Mouse (Mus musculus) ovary, postnatal 10 days (tissue): ENCODE measurements around the gene Olfr49.

ENCODE experiments used
- DNase-seq: peaks from one replicate; pipeline ENCODE4 v3.0.0; 2022; ENCODE audit warnings: low spot score

The Olfr49 gene

GRCm38 (mm10) chr14:54261386-54261785 lies 23.4 kb downstream of the Olfr49 start:
- no peak for DNase-seq

- no peak for DNase-seq
Observed at GRCm38 (mm10) chr14:54260196-54260595, 24.5 kb downstream of the Olfr49 start.

DNA sequence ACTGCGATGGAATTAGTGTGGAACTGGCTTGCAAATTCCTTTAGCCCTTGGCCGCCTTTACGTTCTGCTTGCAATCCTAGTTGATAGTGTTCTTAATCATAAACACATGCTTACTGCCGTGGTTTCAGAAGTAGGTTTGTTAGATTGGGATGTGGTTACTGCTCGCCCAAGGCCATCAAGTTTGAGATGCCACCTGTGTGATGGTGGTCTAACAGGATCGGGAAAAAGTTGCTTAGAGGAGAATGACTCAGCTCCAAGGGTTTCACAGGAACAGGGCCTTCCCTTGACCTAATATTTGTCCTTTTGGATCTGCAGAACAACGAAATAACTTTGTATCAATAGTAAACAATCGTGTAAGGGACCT lies 25.0 kb downstream of the Olfr49 start:
- no peak for DNase-seq

GRCm38 (mm10) chr14:54259003-54259721 lies 25.6 kb downstream of the Olfr49 start:
- peak; percentile 82 for DNase-seq

DNA sequence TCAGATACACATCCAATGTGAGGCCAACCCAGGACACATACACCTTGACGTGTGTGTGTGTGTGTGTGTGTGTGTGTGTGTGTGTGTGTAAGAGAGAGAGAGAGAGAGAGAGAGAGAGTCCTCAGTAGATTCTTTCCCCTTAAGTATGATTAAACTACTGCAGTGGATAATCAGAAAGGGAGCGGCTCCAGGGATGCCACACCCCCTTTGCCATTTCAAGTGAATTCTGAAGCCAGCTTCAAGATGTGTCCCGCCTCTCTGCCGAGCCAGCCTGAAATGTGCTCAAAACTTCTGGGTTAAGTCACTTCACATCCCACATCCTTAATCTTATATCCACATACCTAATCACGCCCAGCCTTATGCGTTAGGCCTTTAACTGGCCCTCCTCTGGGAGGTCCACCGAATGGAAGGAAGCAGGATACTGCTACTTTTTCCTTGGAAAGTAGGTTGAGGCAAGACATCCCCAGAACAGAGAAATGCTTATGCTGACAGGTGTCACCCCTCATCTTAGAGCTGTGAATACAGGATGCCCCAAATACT lies 26.5 kb downstream of the Olfr49 start:
- DNase-seq, result no peak

DNA sequence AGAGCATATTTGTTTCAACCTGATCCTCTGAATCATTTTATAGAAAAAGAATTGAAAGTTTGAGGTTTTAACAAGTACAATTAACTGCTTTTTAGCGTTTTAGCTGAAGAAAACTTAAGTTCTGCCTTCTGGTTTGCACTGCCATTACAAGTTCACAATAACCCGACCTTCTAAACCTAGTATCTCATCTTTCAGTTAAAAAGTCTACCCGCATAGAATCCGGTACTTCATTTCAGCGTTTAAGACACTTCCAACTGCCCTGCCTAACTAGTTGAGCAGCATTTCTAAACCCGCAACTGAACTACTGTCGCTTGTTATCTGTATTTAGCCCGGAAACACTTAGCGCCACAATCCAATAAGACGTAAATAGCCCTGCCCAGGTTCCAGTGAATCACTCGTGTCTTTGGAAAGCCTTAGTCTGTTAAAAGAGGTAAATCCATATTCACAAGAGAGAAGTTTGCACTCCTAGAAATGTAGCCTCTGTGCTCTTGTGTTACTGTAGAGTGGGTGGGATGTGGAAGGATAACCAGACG lies 30.0 kb downstream of the Olfr49 start:
- no peak for DNase-seq

- peak; percentile 94 for DNase-seq
Observed at GRCm38 (mm10) chr14:54253741-54254291, 30.9 kb downstream of the Olfr49 start, which contains the start of the genes Dad1 and Abhd4. Gene Dad1, minus strand, starts transcription at chr14:54254104. Gene Abhd4, plus strand, starts transcription at chr14:54254188.

DNA sequence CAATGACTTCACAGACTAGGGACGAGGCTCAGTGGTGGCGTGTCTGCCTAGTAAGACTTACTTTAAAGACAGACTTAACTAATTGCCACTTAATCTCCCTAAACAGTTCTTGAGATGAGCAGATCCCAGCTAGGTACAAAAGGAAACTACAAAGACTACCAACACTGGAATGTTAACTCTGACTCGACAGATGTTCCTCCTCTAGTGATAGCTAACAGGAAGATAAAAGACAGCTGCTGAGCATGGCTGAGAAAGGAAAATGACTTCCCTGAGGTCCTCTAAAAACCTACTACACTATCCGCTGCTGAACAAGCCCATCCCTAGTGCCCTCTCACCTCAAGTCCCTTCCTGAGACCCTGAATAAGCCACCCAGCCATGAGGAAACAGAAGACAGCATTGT lies 34.6 kb downstream of the Olfr49 start:
- DNase-seq, result no peak

GRCm38 (mm10) chr14:54249326-54249725 lies 35.4 kb downstream of the Olfr49 start:
- DNase-seq, result no peak

GRCm38 (mm10) chr14:54246232-54246631 lies 38.5 kb downstream of the Olfr49 start:
- DNase-seq, result no peak

DNA sequence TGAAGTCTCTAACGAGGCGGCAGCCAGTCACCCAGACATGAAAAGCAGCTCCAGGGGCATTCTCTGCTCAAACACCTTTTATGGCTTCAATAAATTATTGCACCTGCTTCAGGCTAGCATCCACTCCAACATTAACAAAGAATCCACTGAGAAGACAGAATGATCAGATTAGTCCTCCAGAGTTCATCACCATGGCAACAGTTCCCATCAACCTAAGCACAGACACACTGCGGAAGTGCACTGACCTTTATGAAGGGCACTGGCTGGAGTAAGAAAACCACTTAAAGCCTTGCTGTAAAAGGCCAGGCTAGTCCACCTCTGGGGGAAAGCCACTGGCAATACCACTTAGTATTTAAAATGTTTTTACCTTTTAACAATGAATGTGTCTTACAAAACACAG lies 40.6 kb downstream of the Olfr49 start:
- DNase-seq, result no peak

- DNase-seq, result no peak
Observed at GRCm38 (mm10) chr14:54240542-54240941, 44.2 kb downstream of the Olfr49 start.

GRCm38 (mm10) chr14:54239002-54239736 lies 45.6 kb downstream of the Olfr49 start:
- peak; percentile 54 for DNase-seq

DNA sequence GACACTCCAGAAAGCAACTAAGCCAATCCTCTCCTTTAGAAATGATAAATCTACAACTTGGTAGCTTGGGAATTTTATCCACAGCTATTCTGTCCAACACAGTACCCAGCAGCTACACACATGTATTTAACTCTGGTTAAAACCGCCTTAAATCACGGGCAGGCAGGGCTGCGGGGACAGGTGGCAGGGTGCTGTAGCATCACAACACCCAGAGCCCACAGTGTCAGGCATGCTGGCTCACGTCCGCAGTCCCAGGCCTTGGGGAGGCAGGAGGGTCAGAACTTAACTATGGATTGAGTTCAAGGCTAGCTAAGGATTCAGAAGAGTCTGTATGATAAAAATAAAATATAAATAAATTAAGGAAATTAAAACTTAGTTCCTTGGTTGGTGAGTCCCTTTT lies 47.9 kb downstream of the Olfr49 start:
- DNase-seq, result no peak

DNA sequence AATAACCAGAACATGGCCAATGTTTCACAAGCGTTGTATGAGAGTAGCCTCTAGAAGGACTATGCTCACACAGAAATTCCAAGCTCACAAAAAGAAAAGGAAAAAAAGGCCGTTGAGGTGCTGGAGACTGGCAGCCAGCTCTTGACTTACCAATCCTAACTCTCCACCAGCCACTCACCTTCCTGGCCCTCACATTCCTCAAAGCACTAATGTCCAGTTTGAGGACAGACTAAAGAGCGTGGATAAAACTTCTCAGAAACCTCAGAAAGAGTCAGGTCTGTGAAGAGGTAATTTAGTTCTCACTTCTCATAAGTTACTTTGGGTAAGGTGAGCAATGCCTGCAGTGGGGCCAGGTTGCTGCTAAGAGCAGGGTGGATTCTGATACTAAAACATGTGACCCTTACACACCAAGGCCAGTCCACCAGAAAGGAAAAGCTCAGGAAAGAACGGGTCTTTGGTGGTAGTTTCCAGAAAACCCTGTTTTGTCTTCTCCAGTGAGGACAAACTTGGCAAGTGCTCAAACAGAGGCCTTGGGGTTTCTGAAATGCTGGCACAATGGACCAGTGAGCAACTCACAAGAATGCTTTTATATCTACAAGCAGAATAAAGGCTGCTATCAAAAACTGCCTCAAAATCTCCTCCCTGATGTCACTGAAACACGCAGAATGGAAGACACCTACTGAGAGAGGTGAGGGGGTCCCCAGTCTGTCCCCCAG lies 48.8 kb downstream of the Olfr49 start:
- no peak for DNase-seq

DNA sequence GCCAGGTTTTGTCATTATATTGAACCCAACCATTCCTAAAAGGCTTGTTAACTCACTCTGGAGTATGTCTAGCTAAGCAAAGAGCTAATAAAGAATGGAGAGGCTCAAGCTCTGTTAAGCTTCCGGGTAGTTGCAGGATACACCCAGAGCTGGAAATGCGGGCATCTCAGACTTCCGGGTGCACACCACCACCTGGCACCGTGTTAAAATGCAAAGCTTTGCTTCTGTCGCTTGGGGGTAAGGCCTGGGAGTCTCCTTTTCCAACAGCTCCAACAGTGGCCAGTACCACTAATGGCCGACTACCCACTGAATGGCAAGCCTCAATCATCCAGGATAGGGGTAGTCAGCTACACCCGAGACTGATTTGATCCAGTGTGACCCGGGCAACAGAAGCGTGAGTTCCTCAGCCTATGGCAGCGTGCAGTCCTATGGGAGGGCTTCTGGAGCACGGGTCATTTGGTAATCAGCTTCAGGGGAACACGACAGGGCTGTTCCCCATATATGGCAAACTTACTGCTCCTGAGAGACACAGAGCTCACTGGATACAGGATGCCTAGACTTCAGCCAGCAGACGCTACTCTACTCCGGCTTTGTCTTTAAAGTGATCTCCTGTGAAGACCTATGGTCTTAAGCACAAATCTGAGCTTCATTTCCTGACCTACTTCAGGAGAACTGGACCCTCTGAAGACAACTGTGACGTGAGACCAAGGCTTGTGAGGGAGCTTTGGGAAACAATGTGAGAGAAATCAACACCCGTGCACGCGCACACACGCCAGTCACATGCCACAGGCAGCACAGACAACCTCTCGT lies 50.3 kb downstream of the Olfr49 start:
- no peak for DNase-seq

GRCm38 (mm10) chr14:54233559-54234143 lies 51.1 kb downstream of the Olfr49 start:
- DNase-seq, result no peak

DNA sequence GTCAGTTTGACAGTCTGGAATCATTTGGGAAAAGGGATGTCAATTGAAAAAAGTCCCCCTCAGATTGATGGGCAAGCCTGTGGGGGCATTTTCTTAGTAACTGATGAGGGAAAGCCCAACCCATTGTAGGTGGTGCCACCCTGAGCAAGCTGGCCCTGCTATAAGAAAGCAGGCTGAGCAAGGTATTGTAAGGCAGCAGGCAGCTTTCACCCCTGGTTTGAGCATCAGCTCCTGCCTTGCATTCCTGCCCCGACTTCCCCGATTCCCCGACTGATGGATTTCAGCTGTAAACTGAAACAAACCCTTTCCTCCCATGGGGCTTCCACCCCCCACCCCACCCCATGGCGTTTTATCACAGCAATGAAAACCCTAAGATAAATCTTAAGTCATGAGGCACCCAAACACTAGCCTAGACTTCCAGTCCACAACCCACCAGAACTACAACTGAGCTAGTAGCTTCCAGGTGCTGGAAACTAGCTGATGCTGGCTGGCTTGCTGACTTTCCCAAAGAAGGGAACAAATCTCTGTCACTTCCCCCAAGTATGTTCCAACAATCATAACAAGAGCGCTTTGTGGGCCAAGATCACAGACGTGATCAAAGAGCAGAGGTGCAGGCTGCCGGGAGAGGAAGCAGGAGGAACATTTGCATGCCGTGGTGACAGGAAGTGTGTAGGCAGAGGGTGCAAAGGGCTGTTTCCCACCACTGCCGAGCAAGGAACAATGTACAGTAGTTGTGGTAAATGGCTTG lies 51.8 kb downstream of the Olfr49 start:
- no peak for DNase-seq

GRCm38 (mm10) chr14:54232143-54232542 lies 52.6 kb downstream of the Olfr49 start:
- DNase-seq, result no peak
